Mouse (Mus musculus) erythroblast, embryonic 14.5 days (primary cell): ENCODE data around the gene Fgf8. TPM values are rescaled to one million over a fixed set of nuclear protein-coding genes. Genes with fewer than 3 reads are reported as not detected.

Experiments
- H3K27me3 ChIP-seq: 2 replicates; pipeline ENCODE4 v1.6.1; 2012; ENCODE audit warnings: inconsistent platforms; ENCODE audit not compliant: control insufficient read depth
- H3K36me3 ChIP-seq: 2 replicates; pipeline ENCODE4 v1.6.1; 2012; ENCODE audit warnings: mild to moderate bottlenecking, inconsistent platforms; ENCODE audit not compliant: control insufficient read depth
- H3K4me1 ChIP-seq: 2 replicates; pipeline ENCODE4 v1.6.1; 2012; ENCODE audit warnings: inconsistent platforms; ENCODE audit not compliant: control insufficient read depth
- H3K4me3 ChIP-seq: replicated peaks from 2 replicates; pipeline ENCODE3; 2012; ENCODE audit warnings: moderate library complexity, mild to moderate bottlenecking, inconsistent platforms
- H3K9me3 ChIP-seq: 2 replicates; pipeline ENCODE4 v1.6.1; 2012; ENCODE audit warnings: low read length, inconsistent platforms, mixed read lengths; ENCODE audit not compliant: control insufficient read depth
- GATA1 ChIP-seq: IDR thresholded peaks from 2 replicates; pipeline ENCODE4 v1.6.1; 2012; ENCODE audit warnings: low read length, inconsistent platforms, mixed read lengths
- TAL1 ChIP-seq: IDR thresholded peaks from 3 replicates; pipeline ENCODE4 v1.6.1; 2012; ENCODE audit warnings: low read length, inconsistent platforms, mixed read lengths
- polyA plus RNA-seq: library from polyadenylated mRNA; stranded (reverse); fragments of >175 nt; gene quantifications from 2 replicates; pipeline ENCODE4 v1.2.3, GENCODE M21; 2012

The Fgf8 gene
- polyA plus RNA-seq, 1 experiment: not detected

DNA sequence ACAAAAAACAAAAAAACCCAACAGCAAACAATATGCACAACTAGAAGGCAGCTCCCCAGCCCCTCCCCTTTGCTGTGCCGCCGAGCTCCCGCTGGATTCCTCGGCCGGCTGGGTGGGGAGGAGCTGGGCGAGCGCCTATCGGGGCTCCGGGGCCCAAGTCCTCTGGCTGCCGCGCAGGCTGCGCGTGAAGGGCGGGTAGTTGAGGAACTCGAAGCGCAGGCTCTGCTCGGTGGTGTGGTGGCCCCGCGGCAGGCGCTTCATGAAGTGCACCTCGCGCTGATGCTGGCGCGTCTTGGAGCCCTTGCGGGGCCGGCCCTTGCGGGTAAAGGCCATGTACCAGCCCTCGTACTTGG lies 5.9 kb downstream of the Fgf8 start:
- H3K36me3 ChIP-seq: no peaks in the 10 kb centered on the region
- no peak overlapping the region for H3K4me3 ChIP-seq
- H3K4me1 ChIP-seq: peaks cover 6% of the 10 kb centered on the region
- H3K27me3 ChIP-seq: peaks cover 99% of the 10 kb centered on the region
- H3K9me3 ChIP-seq: peaks cover 7% of the 10 kb centered on the region; the same call in 1 of the 2 replicates
- TF ChIP-seq GATA1: no peak
- no peak for TF ChIP-seq TAL1

DNA sequence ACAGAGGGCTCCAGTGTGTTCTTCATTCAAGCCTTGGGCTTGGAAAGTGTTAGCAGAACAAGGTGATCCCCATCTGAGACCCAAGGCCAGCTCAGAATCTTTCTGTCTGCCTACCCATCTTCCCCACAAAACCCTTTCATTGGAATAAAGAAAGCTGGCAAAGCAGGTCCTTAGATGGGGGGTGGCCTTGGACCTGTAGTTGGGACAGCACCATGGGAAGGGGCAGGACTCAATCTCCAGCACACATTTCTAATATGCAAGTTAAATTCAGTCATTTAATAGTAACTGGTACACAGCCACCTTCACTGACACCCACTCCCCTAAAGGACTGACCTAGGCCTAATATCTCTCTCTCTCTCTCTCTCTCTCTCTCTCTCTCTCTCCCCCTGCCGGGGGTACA lies 6.5 kb downstream of the Fgf8 start:
- Histone ChIP-seq H3K9me3 (peaks cover 2% of the 10 kb centered on the region; the same call in 1 of the 2 replicates), H3K27me3 (peaks cover 99% of the 10 kb centered on the region), H3K36me3 (no peaks in the 10 kb centered on the region), H3K4me3 (no peak overlapping the region), H3K4me1 (peaks cover 6% of the 10 kb centered on the region)
- TF ChIP-seq TAL1 (no peak), GATA1 (no peak)

DNA sequence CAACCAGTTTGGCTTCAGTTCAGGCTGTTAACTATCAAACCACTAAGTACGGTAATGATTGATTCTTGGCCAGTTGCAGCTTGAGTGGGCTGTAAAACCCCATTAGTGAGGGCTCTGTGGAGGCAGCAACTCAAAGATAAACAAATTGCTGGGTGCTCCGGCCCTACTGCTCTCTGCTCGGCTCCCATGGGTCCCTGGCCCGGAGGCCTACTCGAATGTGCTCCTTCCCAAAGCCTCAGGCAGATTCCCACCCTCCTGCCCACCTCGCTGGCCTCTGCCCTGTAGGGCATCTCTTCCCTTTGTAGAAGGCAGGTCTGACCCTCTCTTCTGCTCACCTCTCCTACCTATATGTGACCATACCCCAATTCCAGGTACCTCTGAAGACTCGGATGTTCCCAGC lies 8.0 kb downstream of the Fgf8 start:
- Histone ChIP-seq H3K36me3 (no peaks in the 10 kb centered on the region), H3K4me3 (no peak overlapping the region), H3K27me3 (peaks cover 94% of the 10 kb centered on the region), H3K9me3 (no peaks in the 10 kb centered on the region), H3K4me1 (peaks cover 6% of the 10 kb centered on the region)
- TF ChIP-seq GATA1: no peak
- no peak for TF ChIP-seq TAL1

DNA sequence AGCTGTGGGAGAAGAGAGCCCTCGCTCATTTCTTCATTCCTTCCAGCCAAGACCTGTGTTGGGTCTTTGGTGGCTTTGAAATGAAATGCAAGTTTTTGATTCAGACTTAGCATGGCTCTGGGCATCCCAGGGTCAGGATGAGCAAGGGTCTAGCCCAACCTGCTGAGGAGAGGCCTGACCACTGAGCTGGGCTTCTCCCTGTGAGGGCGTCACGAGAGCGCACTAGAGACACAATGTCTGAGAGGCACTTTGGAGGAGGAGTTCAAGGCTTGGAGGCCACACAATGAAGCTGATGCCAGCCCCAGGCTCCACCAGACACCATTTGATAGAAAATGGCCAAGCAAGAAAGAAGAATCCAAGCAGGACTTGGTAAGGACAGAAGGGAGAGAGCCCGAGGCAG lies 8.5 kb downstream of the Fgf8 start:
- no peak overlapping the region for H3K4me3 ChIP-seq
- TF ChIP-seq TAL1: no peak
- no peak for TF ChIP-seq GATA1
- H3K9me3 ChIP-seq: no peaks in the 10 kb centered on the region
- H3K36me3 ChIP-seq: no peaks in the 10 kb centered on the region
- peaks cover 6% of the 10 kb centered on the region for H3K4me1 ChIP-seq
- peaks cover 89% of the 10 kb centered on the region for H3K27me3 ChIP-seq

DNA sequence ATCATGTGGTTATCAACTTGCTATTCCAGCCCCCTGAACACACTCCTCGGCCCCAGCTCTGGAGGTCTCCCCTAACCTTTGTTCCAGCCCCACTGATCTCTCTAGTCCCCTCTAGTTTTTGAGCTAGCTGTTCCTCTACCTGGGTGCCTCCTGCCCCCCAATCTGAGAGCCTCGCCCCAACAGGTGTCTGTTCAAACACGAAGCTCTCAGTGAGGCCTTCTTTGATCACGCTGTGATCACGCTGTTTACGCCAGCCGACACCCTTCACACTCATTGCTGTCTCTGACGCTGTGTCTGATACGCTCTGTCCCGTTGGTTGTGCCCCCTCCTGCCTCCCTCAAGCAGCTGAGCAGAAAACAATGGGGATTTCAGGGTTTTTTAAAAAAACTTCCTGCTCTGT lies 9.2 kb downstream of the Fgf8 start:
- Histone ChIP-seq H3K36me3 (no peaks in the 10 kb centered on the region), H3K4me3 (no peak overlapping the region), H3K9me3 (no peaks in the 10 kb centered on the region), H3K27me3 (peaks cover 86% of the 10 kb centered on the region), H3K4me1 (peaks cover 6% of the 10 kb centered on the region)
- TF ChIP-seq TAL1: no peak
- TF ChIP-seq GATA1: no peak

DNA sequence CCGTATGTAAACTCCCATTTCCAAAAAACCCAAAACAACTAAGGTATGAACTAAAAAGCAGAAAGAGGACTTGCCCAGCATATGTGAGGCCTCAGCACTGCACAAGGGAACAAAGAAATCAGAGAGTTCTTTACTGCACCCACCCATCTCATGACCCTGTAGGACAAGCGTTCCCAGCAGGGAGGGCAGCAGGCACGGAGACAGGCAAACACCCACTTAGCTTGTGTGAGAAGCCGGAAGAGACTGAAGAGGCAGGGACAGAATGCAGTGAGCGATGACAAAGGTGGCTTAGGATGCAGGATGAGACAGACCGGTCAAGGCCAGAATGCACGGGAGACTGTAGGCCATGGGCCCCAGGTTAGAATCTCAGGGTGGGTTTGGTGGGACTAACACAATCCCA lies 11.1 kb downstream of the Fgf8 start:
- no peaks in the 10 kb centered on the region for H3K4me1 ChIP-seq
- H3K9me3 ChIP-seq: no peaks in the 10 kb centered on the region
- TF ChIP-seq TAL1 (no peak), GATA1 (no peak)
- H3K4me3 ChIP-seq: no peak overlapping the region
- peaks cover 75% of the 10 kb centered on the region for H3K27me3 ChIP-seq
- H3K36me3 ChIP-seq: no peaks in the 10 kb centered on the region

DNA sequence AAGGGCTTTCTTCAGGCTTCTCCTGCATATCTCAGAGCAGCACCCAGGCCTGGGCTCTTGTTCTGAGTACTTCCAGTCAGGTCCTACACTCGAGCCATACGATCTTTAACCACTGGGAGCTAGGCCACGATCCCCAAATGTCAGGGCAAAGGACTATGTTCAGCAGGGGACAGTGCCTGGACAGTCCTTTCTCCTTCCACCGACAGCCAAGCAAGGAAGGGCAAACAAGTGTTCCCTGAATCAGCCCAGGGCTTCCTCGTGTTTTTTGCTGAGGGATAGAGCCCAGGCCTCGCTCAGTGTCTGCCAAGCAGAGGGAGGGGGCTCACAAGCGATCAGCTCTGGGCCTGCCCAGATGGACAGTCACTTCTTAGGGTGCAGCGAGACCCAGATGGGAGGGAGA lies 12.7 kb downstream of the Fgf8 start:
- Histone ChIP-seq H3K27me3 (peaks cover 59% of the 10 kb centered on the region), H3K4me1 (no peaks in the 10 kb centered on the region), H3K4me3 (no peak overlapping the region), H3K9me3 (no peaks in the 10 kb centered on the region), H3K36me3 (no peaks in the 10 kb centered on the region)
- TF ChIP-seq GATA1 (no peak), TAL1 (no peak)

DNA sequence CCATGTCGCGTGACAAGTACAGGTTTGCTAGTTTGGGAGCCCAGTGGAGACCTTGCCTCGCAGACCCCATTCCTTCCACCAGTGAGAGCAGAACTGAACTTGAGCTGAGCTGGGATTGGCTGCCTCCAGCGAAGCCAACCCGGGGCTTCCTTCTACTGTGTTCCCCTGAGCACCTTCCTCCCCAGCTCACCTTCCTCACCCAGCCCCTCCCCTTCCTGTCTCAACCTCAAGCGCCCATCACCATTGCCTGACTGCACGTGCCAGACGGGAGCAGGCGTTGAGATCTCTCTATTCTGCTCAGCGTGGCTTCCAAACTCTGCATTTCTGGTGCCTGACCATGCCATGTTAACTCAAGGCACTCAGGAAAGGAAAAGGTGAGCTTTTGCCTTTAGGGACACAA lies 15.5 kb downstream of the Fgf8 start:
- TF ChIP-seq TAL1: no peak
- TF ChIP-seq GATA1: no peak
- H3K27me3 ChIP-seq: peaks cover 32% of the 10 kb centered on the region
- no peaks in the 10 kb centered on the region for H3K9me3 ChIP-seq
- H3K4me1 ChIP-seq: no peaks in the 10 kb centered on the region
- H3K4me3 ChIP-seq: no peak overlapping the region
- H3K36me3 ChIP-seq: no peaks in the 10 kb centered on the region

DNA sequence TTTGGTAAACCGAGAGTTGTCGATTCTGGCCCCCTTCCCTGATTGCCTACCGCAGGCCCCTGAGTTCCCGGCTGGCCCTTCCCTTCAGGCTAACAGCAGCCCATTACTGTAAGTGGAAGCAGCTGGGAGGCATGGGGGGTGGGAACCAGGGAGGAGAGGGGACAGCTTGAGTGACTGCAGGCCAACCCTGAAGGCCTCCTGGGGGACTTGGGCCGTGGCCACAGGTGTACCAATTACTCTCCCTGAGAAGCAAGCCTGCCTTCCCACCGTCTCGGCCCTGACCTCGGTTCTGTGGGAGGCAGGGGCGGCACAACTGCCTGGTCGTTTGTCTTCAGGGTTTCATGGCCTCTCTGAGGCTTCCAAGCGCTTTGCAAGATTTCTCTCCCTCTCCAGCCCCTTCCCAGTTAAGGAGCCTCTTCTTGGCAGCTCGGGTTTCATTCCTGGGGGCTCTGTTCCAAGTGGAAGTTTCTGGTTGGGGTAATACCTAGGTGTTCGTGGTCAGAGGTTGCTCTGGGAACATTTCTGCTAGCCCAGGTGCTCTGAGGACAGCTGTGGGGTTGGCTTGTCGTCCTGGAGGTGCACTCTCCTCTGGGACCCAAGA lies 16.9 kb downstream of the Fgf8 start:
- Histone ChIP-seq H3K36me3 (no peaks in the 10 kb centered on the region), H3K4me3 (no peak overlapping the region), H3K9me3 (no peaks in the 10 kb centered on the region), H3K27me3 (peaks cover 17% of the 10 kb centered on the region), H3K4me1 (no peaks in the 10 kb centered on the region)
- TF ChIP-seq TAL1 (no peak), GATA1 (no peak)

DNA sequence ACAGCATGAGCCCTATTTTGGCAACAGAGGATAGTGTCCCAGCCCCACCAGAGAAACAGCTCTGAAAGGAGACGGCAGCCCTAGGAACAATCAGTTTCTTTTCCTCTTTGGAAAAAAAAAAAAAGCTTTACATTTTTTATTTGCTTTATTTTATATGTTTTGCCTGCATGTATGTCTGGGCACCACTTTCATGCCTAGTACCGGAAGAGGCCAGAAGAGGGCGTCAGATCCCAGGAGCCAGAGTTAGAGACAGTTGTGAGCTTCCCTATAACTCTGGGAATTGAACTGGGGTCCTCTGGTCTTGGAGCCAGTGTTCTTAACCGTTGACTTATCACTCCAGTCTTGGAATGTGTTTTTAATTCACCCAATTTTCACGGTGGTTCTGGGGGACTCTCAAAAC lies 20.5 kb downstream of the Fgf8 start:
- no peak overlapping the region for H3K4me3 ChIP-seq
- H3K9me3 ChIP-seq: no peaks in the 10 kb centered on the region
- TF ChIP-seq GATA1: no peak
- H3K27me3 ChIP-seq: peaks cover 16% of the 10 kb centered on the region
- H3K36me3 ChIP-seq: no peaks in the 10 kb centered on the region
- H3K4me1 ChIP-seq: peaks cover 4% of the 10 kb centered on the region; the same call in 1 of the 2 replicates
